Mouse (Mus musculus): ENCODE measurements at regions not wholly inside any gene's neighbourhood (a gene's known extent, or its start where the extent isn't known, plus 50 kb on each side); places are given as distances from the start of the nearest gene placed in this dataset.

DNA sequence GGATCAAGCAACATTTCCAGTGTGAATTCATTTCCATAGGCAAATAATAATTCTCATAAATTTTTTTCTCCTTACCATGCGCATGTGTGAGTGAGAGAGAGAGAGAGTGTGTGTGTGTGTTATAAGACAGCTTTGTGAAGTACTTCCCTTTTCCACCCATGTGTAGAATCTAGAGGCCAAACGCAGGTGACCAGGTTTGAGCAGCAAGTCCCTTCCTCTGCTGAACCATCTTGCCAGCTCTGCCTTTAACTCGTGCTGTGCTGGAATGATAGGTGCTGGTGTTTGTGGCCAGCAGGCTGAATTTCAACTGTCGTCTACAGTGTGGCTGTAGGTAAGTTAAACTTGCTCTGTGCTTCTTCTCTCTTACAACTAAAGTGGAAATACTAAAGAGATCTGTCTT lies 277.5 kb downstream of the Cog6 start:
- no peak for TF ChIP-seq CTCF (IDR thresholded peaks at IDR 0.05)
- no peak for TF ChIP-seq EP300 (IDR thresholded peaks at IDR 0.05; ENCODE audit: insufficient read depth, low read depth, low read length)
- no peak for TF ChIP-seq POLR2A (IDR thresholded peaks at IDR 0.05; ENCODE audit: insufficient read depth, low read depth, low read length)
